Mouse (Mus musculus): ENCODE measurements around the gene Camk2d.

DNA sequence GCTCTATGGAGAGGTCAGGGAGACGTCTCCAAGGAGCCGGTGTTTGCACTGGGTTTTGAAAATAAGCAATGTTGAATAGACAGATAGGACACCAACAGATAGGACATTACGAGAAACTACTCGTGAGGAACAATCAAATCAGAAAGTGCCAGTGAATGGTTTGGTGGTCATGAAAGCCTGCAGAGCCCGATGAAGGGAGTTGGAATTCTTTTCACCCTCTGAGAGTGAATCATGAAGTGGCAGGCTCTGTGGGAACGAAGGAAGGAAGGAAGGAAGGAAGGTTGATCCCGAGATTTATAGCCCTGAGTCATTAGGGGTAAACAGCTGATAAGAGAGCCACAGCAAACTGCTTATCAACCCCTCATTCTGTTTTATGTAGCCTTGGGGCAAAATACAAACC lies 15.5 kb downstream of the Camk2d start:
- TF ChIP-seq CTCF (IDR thresholded peaks at IDR 0.05; ENCODE audit: control insufficient read depth, insufficient read depth, insufficient replicate concordance, low read depth, low read length) (no peak), POLR2A (IDR thresholded peaks at IDR 0.05; ENCODE audit: control insufficient read depth, low read depth, low read length) (no peak)
